Mouse (Mus musculus) adrenal gland, adult 18-20 months (tissue): ENCODE measurements around the gene C2cd4c. TPM values are rescaled to one million over a fixed set of nuclear protein-coding genes. Genes with fewer than 3 reads are reported as not detected.
A peak's percentile ranks its signal among the peaks of the same experiment; 100 is the strongest.

Experiments
- DNase-seq, 2 experiments: peaks; one replicate each; pipeline ENCODE4 v3.0.0; 2021 to 2022; ENCODE audit warnings: low spot score in 2 of 2
- total RNA-seq, 2 experiments: library from RNA; stranded (reverse); gene quantifications; 1 replicate in 1 of 2; 2 replicates in 1 of 2; pipeline ENCODE4 v1.2.3; 2021

Gene C2cd4c
- total RNA-seq, 2 experiments from 2014 or later, result 0.07 to 0.13 TPM

- DNase-seq, result no peak
Measured at GRCm38 (mm10) chr10:79579781-79580180, 34.0 kb downstream of the C2cd4c start.

GRCm38 (mm10) chr10:79578891-79579290 lies 34.9 kb downstream of the C2cd4c start:
- no peak for DNase-seq

GRCm38 (mm10) chr10:79578276-79578675 lies 35.5 kb downstream of the C2cd4c start:
- DNase-seq, result no peak

GRCm38 (mm10) chr10:79577376-79577775 lies 36.4 kb downstream of the C2cd4c start:
- no peak for DNase-seq

- no peak for DNase-seq
Measured at GRCm38 (mm10) chr10:79575754-79576153, 38.1 kb downstream of the C2cd4c start.

- DNase-seq, result no peak
Measured at GRCm38 (mm10) chr10:79574796-79575195, 39.0 kb downstream of the C2cd4c start.

GRCm38 (mm10) chr10:79574350-79574749 lies 39.5 kb downstream of the C2cd4c start:
- no peak for DNase-seq

GRCm38 (mm10) chr10:79573611-79574010 lies 40.2 kb downstream of the C2cd4c start:
- no peak for DNase-seq

- no peak for DNase-seq
Measured at GRCm38 (mm10) chr10:79571314-79571713, 42.5 kb downstream of the C2cd4c start.

GRCm38 (mm10) chr10:79569921-79570320 lies 43.9 kb downstream of the C2cd4c start:
- no peak for DNase-seq

- peak in 1 of 2 experiments; percentile 1 for DNase-seq
Measured at GRCm38 (mm10) chr10:79559716-79560115, 54.1 kb downstream of the C2cd4c start.

GRCm38 (mm10) chr10:79557496-79557895 lies 56.3 kb downstream of the C2cd4c start:
- DNase-seq, result peak in 1 of 2 experiments; percentile 18

- DNase-seq, result peak in 1 of 2 experiments; percentile 15
Measured at GRCm38 (mm10) chr10:79556951-79557350, 56.9 kb downstream of the C2cd4c start.

Other genes starting within 250 kb of the C2cd4c start
- not detected for gene Vmn2r83, start 145.3 kb downstream of the C2cd4c start, total RNA-seq
- 10 to 100 TPM; 13.3 to 35.7 TPM for gene Plpp2, start 80.2 kb downstream of the C2cd4c start, total RNA-seq
- 10 to 100 TPM; 32.5 to 34.2 TPM for gene Mier2, start 58.8 kb downstream of the C2cd4c start, total RNA-seq
- gene Theg, start 26.7 kb downstream of the C2cd4c start, total RNA-seq, result not detected
- gene Shc2, start 23.9 kb upstream of the C2cd4c start, total RNA-seq, result 1 to 10 TPM; 3.3 to 5.9 TPM
- not detected for gene Odf3l2, start 31.7 kb upstream of the C2cd4c start, total RNA-seq
- gene Madcam1, start 50.5 kb upstream of the C2cd4c start, total RNA-seq, result not detected
- 10 to 100 TPM; 29.6 to 34.4 TPM for gene Tpgs1, start 55.3 kb upstream of the C2cd4c start, total RNA-seq
- 100 to 1,000 TPM in 1 of 2 experiments, 10 to 100 TPM in 1; 87.6 to 120 TPM for gene Cdc34, start 68.2 kb upstream of the C2cd4c start, total RNA-seq
- 1 to 10 TPM; 1.2 to 1.3 TPM for gene Gzmm, start 75.0 kb upstream of the C2cd4c start, total RNA-seq
- 100 to 1,000 TPM; 618 to 637 TPM for gene Bsg, start 90.5 kb upstream of the C2cd4c start, total RNA-seq
- gene Hcn2, start 102.6 kb upstream of the C2cd4c start, total RNA-seq, result 1 to 10 TPM; 6.1 to 9.4 TPM
- 10 to 100 TPM; 53.0 to 59.0 TPM for gene Polrmt, start 132.6 kb upstream of the C2cd4c start, total RNA-seq
- under 1 TPM in 1 of 2 experiments, not detected in 1; 0.13 TPM for gene Fgf22, start 141.1 kb upstream of the C2cd4c start, total RNA-seq
- gene Rnf126, start 152.9 kb upstream of the C2cd4c start, total RNA-seq, result 10 to 100 TPM; 47.4 to 51.1 TPM
- gene Fstl3, start 163.2 kb upstream of the C2cd4c start, total RNA-seq, result 10 to 100 TPM; 11.0 to 28.5 TPM
- not detected for gene Prss57, start 176.9 kb upstream of the C2cd4c start, total RNA-seq
- gene Palm, start 179.5 kb upstream of the C2cd4c start, total RNA-seq, result 10 to 100 TPM; 59.4 to 62.2 TPM
- gene Misp, start 207.0 kb upstream of the C2cd4c start, total RNA-seq, result under 1 TPM; 0.60 to 0.74 TPM
- 100 to 1,000 TPM; 301 to 357 TPM for gene Ptbp1, start 240.4 kb upstream of the C2cd4c start, total RNA-seq